Mouse (Mus musculus): Measurements from ENCODE around the gene Clec2i. TPM values are rescaled to one million over a fixed set of nuclear protein-coding genes. Genes with fewer than 3 reads are reported as not detected.

Gene Clec2i
- total and polyA plus RNA-seq, 3 experiments = 38.5 to 104 (median 80.7) TPM

DNA sequence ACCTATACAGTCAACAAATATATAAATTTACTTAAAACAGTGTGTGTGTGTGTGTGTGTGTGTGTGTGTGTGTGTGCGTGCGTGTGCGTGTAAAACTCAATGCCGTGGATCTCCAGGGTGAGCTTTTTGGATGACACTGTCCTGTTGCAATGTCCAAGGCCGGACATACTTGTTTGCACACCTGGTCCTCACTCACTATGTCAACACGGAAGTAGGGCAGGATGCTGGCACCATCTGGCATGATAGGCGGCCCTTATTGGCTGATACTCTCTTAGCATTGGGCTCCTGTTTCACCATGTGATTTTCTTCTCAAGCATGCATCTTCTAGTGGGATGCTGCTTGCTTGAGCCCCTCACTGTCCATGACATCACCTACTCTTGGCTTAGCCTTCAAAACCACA, 47.5 kb upstream of the Clec2i start:
- no peaks in the 10 kb centered on the region for H3K9me3 ChIP-seq (replicated peaks; ENCODE audit: low read length)
- no peak overlapping the region for H3K9ac ChIP-seq (ENCODE audit: insufficient read depth, low read depth)
- no peak overlapping the region for H3K27ac ChIP-seq (ENCODE audit: insufficient read depth, low read depth)
- no peaks in the 10 kb centered on the region for H3K79me2 ChIP-seq (replicated peaks; ENCODE audit: control insufficient read depth, extremely low read depth, insufficient read depth, poor library complexity, severe bottlenecking)
- H3K4me2 ChIP-seq (ENCODE audit: insufficient read depth, low read depth, poor library complexity, severe bottlenecking) = peak overlapping the region; percentile 75
- no peaks in the 10 kb centered on the region for H3K36me3 ChIP-seq (replicated peaks in 1 of 2; ENCODE audit: control insufficient read depth in 1 of 2, insufficient read depth in 1 of 2, low read length in 1 of 2)
- in situ Hi-C loops (cut with MboI; ENCODE audit: low pct_ligation_motif_present, low pct_unique_long_range_greater_than_20kb, low sequenced_read_pairs) (loop anchor here (5.0 to 25.0 kb wide), 4 partner anchors 33 to 522 kb away; no protein-coding TSS in a partner anchor), dilution Hi-C loops (cut with MboI; ENCODE audit: extremely low pct_ligation_motif_present, extremely low pct_unique_long_range_greater_than_20kb, low sequenced_read_pairs) (no loop called here)
- H3K4me3 ChIP-seq (replicated peaks in 1 of 3; ENCODE audit: low read depth in 2 of 3, low read length in 2 of 3, poor library complexity in 1 of 3) = peak overlapping the region; percentile 14 to 91 (median 71)
- H3K27me3 ChIP-seq (replicated peaks) = no peaks in the 10 kb centered on the region
- no peak for TF ChIP-seq KAT2A (IDR thresholded peaks at IDR 0.05; ENCODE audit: insufficient replicate concordance, low read length)
- no peak for TF ChIP-seq RCOR1 (conservative IDR thresholded peaks at IDR 0.05; ENCODE audit: low read depth, low read length)
- no peak for TF ChIP-seq ZMIZ1 (IDR thresholded peaks at IDR 0.05; ENCODE audit: low read depth, low read length)
- TF ChIP-seq MAX (IDR thresholded peaks at IDR 0.05; ENCODE audit: low read length) = 0 out of 2 replicates have a peak, but pooled peaks have one; percentile 41
- TF ChIP-seq POLR2A (IDR thresholded peaks at IDR 0.05; ENCODE audit: low read depth, low read length) = no peak
- TF ChIP-seq E2F4 (IDR thresholded peaks at IDR 0.05; ENCODE audit: insufficient replicate concordance, low read depth, low read length) = no peak
- no peak for TF ChIP-seq RAD21 (IDR thresholded peaks at IDR 0.05; ENCODE audit: low read depth, low read length)
- TF ChIP-seq MXI1 (IDR thresholded peaks at IDR 0.05; ENCODE audit: low read depth, low read length) = no peak
- TF ChIP-seq TCF12 (IDR thresholded peaks at IDR 0.05; ENCODE audit: low read depth, low read length) = no peak
- TF ChIP-seq IRF4 (IDR thresholded peaks at IDR 0.05; ENCODE audit: low read depth, low read length) = no peak
- peak; percentile 15; the same call in 1 of the 2 replicates for TF ChIP-seq SIN3A (IDR thresholded peaks at IDR 0.05; ENCODE audit: low read length)
- no peak for TF ChIP-seq JUN (IDR thresholded peaks at IDR 0.05; ENCODE audit: insufficient read depth, low read depth, low read length)
- TF ChIP-seq ZC3H11A (IDR thresholded peaks at IDR 0.05; ENCODE audit: low read depth, low read length) = no peak
- no peak for TF ChIP-seq EP300 (IDR thresholded peaks at IDR 0.05; ENCODE audit: low read length)
- peak; percentile 93 for TF ChIP-seq ELF1 (IDR thresholded peaks at IDR 0.05; ENCODE audit: low read depth, low read length)
- no peak for TF ChIP-seq POLR2AphosphoS2 (IDR thresholded peaks at IDR 0.05; ENCODE audit: low read depth, low read length)
- no peak for TF ChIP-seq SMC3 (IDR thresholded peaks at IDR 0.05; ENCODE audit: low read depth, low read length)
- peak; percentile 47 for TF ChIP-seq USF1 (IDR thresholded peaks at IDR 0.05; ENCODE audit: low read depth, low read length)
- no peak for TF ChIP-seq NRF1 (IDR thresholded peaks at IDR 0.05; ENCODE audit: low read depth, low read length)
- TF ChIP-seq GABPA (IDR thresholded peaks at IDR 0.05; ENCODE audit: insufficient replicate concordance, low read depth, low read length) = no peak
- TF ChIP-seq TBP (conservative IDR thresholded peaks at IDR 0.05; ENCODE audit: low read depth, low read length) = no peak
- no peak; the same call in 1 of the 2 replicates for TF ChIP-seq MEF2A (IDR thresholded peaks at IDR 0.05; ENCODE audit: borderline replicate concordance, low read depth, low read length)
- TF ChIP-seq MAZ (IDR thresholded peaks at IDR 0.05; ENCODE audit: low read depth, low read length) = no peak
- no peak; the same call in 1 of the 2 replicates for TF ChIP-seq HCFC1 (IDR thresholded peaks at IDR 0.05; ENCODE audit: low read depth, low read length)
- no peak for TF ChIP-seq CHD1 (IDR thresholded peaks at IDR 0.05; ENCODE audit: low read depth, low read length)
- TF ChIP-seq JUND (conservative IDR thresholded peaks at IDR 0.05; ENCODE audit: low read depth, low read length) = no peak
- TF ChIP-seq ETS1 (conservative IDR thresholded peaks at IDR 0.05; ENCODE audit: low read depth, low read length) = no peak
- TF ChIP-seq ZNF384 (IDR thresholded peaks at IDR 0.05; ENCODE audit: low read depth, low read length) = no peak
- TF ChIP-seq USF2 (conservative IDR thresholded peaks at IDR 0.05; ENCODE audit: low read depth, low read length) = no peak
- no peak for TF ChIP-seq UBTF (IDR thresholded peaks at IDR 0.05; ENCODE audit: low read depth, low read length)
- no peak for TF ChIP-seq NELFE (IDR thresholded peaks at IDR 0.05; ENCODE audit: low read depth, low read length)
- TF ChIP-seq MYC (IDR thresholded peaks at IDR 0.05; ENCODE audit: low read depth, low read length) = peak; percentile 39; the same call in 1 of the 2 replicates
- TF ChIP-seq CHD2 (IDR thresholded peaks at IDR 0.05; ENCODE audit: low read length) = no peak
- peak; percentile 76 for DNase-seq (ENCODE audit: extremely low read depth)
- H3K4me1 ChIP-seq (ENCODE audit: control insufficient read depth in 1 of 2, insufficient read depth in 2 of 2) = peaks cover 8 to 43% of the 10 kb centered on the region in 2 experiments

Data from CH12.LX (cell line).